Mouse (Mus musculus): ENCODE results near the gene Spred3.

Spred3 gene

GRCm38 (mm10) chr7:29128725-29129124, 41.5 kb downstream of the Spred3 start:
- DNase-seq (ENCODE audit: low spot score): peak; percentile 22

- peak; percentile 82 for DNase-seq (ENCODE audit: low spot score)
Observed at GRCm38 (mm10) chr7:29126173-29126915, 43.9 kb downstream of the Spred3 start.

- DNase-seq (ENCODE audit: low spot score): peak; percentile 37
Observed at GRCm38 (mm10) chr7:29124970-29125369, 45.2 kb downstream of the Spred3 start, which contains the start of gene Ryr1. Gene Ryr1, minus strand, starts transcription at chr7:29125179.

- no peak for DNase-seq (ENCODE audit: low spot score)
Observed at GRCm38 (mm10) chr7:29123531-29124358, 46.5 kb downstream of the Spred3 start.

- no peak for DNase-seq (ENCODE audit: low spot score)
Observed at GRCm38 (mm10) chr7:29122821-29123220, 47.4 kb downstream of the Spred3 start.

GRCm38 (mm10) chr7:29119526-29119925, 50.7 kb downstream of the Spred3 start:
- DNase-seq (ENCODE audit: low spot score): no peak

GRCm38 (mm10) chr7:29118142-29118851, 51.9 kb downstream of the Spred3 start:
- DNase-seq (ENCODE audit: low spot score): no peak

- no peak for DNase-seq (ENCODE audit: low spot score)
Observed at GRCm38 (mm10) chr7:29108992-29109955, 60.9 kb downstream of the Spred3 start.
